Mouse (Mus musculus) CD4-positive, CD25-positive, alpha-beta regulatory T cell (primary cell): ENCODE measurements around the gene Dpp10. TPM values are rescaled to one million over a fixed set of nuclear protein-coding genes. Genes with fewer than 3 reads are reported as not detected.

ENCODE experiments used
- polyA plus RNA-seq: library from polyadenylated mRNA; unstranded; fragments of 100-300 nt; shearing (Covaris generic); gene quantifications from one replicate; pipeline ENCODE4 v1.2.1, GENCODE M21; 2017

Dpp10 gene
- 0.01 TPM for polyA plus RNA-seq

DNA sequence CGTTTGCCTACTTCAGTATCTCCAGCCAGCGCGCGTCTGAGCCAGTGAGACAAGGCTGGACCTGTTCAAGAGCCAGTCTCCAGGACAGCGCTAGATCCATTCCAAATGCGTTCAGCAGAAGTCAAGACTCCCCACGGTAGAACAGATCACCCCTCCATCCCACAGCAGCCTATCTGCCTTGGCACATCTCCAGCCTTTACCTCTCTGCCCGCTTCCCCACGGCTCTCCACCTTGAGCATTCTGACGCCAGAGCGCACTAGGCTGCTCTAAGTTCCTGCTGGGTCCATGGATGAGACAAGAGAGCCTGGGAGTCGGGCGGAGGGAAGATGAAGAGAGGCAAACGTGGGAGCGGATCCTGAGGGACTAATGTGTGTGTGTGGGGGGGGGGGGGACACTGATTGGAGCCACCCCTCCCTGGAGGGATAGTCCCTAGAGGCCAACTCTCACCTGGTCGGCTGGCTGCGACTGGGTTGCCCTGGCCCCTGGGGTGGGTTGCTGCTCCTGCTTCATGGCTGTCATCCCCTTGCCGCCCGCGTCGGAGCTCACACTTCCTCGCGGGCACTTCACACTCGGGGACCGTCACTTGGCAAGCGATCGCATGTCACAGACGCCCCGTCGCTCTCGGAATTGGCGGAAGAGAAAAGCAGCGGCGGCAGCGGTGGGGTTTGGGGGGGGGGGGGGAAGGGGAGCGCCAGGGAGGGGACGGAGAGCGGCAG, at the start of gene Dpp10:
Gene Dpp10, minus strand, starts transcription at position 635 of the 716 bp plus-strand sequence.

